Mouse (Mus musculus) MEL (cell line): Measurements from ENCODE around the gene Maml3. TPM values are rescaled to one million over a fixed set of nuclear protein-coding genes. Genes with fewer than 3 reads are reported as not detected.
A peak's percentile ranks its signal among the peaks of the same experiment; 100 is the strongest.

Experiments used
- DNase-seq: peaks from one replicate; pipeline ENCODE4 v3.0.0; 2011; ENCODE audit warnings: low read depth, low spot score
- H3K27ac ChIP-seq: 2 replicates; pipeline ENCODE4 v1.5.1; 2012; ENCODE audit warnings: low read depth, mild to moderate bottlenecking, control low read depth, low read length, moderate library complexity; ENCODE audit not compliant: control insufficient read depth
- H3K27me3 ChIP-seq, 2 experiments: fragments of 150-350 bp in 1 of 2; sonication (generic) in 1 of 2; 2 replicates each; pipeline ENCODE4 v1.6.1; 2012; ENCODE audit warnings: low read length in 2 of 2, mild to moderate bottlenecking in 2 of 2, improper control_type of control experiment in 1 of 2, moderate library complexity in 1 of 2; ENCODE audit not compliant: insufficient read depth in 2 of 2, control insufficient read depth in 1 of 2
- H3K36me3 ChIP-seq, 2 experiments: 2 replicates each; pipeline ENCODE4 v1.6.1; 2012 to 2014; ENCODE audit warnings: low read length in 2 of 2, improper control_type of control experiment in 1 of 2, inconsistent platforms in 1 of 2, mild to moderate bottlenecking in 1 of 2; ENCODE audit not compliant: insufficient read depth in 2 of 2, control insufficient read depth in 1 of 2
- H3K4me1 ChIP-seq, 2 experiments: fragments of 150-350 bp in 1 of 2; sonication (generic) in 1 of 2; 2 replicates each; pipeline ENCODE4 v1.6.1; 2012; ENCODE audit warnings: low read length in 2 of 2, improper control_type of control experiment in 1 of 2, mild to moderate bottlenecking in 1 of 2; ENCODE audit not compliant: insufficient read depth in 2 of 2, control insufficient read depth in 1 of 2
- H3K4me3 ChIP-seq, 2 experiments: fragments of 150-350 bp in 1 of 2; sonication (generic) in 1 of 2; 2 replicates each; pipeline ENCODE4 v1.5.1; 2012; ENCODE audit warnings: low read depth in 2 of 2, low read length in 2 of 2, mild to moderate bottlenecking in 2 of 2, moderate library complexity in 2 of 2, control low read depth in 1 of 2, improper control_type of control experiment in 1 of 2; ENCODE audit not compliant: control insufficient read depth in 1 of 2, insufficient read depth in 1 of 2
- H3K79me2 ChIP-seq: 2 replicates; pipeline ENCODE4 v1.6.1; 2012; ENCODE audit warnings: mild to moderate bottlenecking, low read length, moderate library complexity; ENCODE audit not compliant: control insufficient read depth, poor library complexity, insufficient read depth
- H3K9ac ChIP-seq: 2 replicates; pipeline ENCODE4 v1.6.1; 2012; ENCODE audit warnings: low read depth, mild to moderate bottlenecking, control low read depth, low read length, moderate library complexity; ENCODE audit not compliant: control insufficient read depth, poor library complexity, severe bottlenecking
- H3K9me3 ChIP-seq: fragments of 150-350 bp; sonication (generic); replicated peaks from 2 replicates; pipeline ENCODE4 v1.6.1; 2012; ENCODE audit warnings: mild to moderate bottlenecking, low read length, improper control_type of control experiment, moderate library complexity; ENCODE audit not compliant: insufficient read depth
- CHD1 ChIP-seq: IDR thresholded peaks from 2 replicates; pipeline ENCODE4 v1.6.1; 2012; ENCODE audit warnings: low read depth, mild to moderate bottlenecking, inconsistent platforms, low read length, improper control_type of control experiment
- CHD2 ChIP-seq: IDR thresholded peaks from 2 replicates; pipeline ENCODE4 v1.6.1; 2011; ENCODE audit warnings: low read length, improper control_type of control experiment
- CTCF ChIP-seq, 3 experiments: IDR thresholded peaks in 2 of 3; conservative IDR thresholded peaks in 1 of 3; 2 replicates each; pipeline ENCODE4 v1.5.1; 2011 to 2012; ENCODE audit warnings: low read length in 3 of 3, low read depth in 2 of 3, mild to moderate bottlenecking in 2 of 3, improper control_type of control experiment in 1 of 3, inconsistent platforms in 1 of 3, mixed read lengths in 1 of 3, moderate library complexity in 1 of 3; ENCODE audit not compliant: control insufficient read depth in 1 of 3, insufficient read depth in 1 of 3, poor library complexity in 1 of 3, severe bottlenecking in 1 of 3
- E2F4 ChIP-seq: IDR thresholded peaks from 2 replicates; pipeline ENCODE4 v1.6.1; 2011; ENCODE audit warnings: low read depth, low read length, improper control_type of control experiment, borderline replicate concordance
- EP300 ChIP-seq, 2 experiments: IDR thresholded peaks; 2 replicates each; pipeline ENCODE4 v1.6.1; 2011; ENCODE audit warnings: improper control_type of control experiment in 2 of 2, low read length in 2 of 2, low read depth in 1 of 2, mild to moderate bottlenecking in 1 of 2
- ETS1 ChIP-seq: IDR thresholded peaks from 2 replicates; pipeline ENCODE4 v1.6.1; 2012; ENCODE audit warnings: low read depth, mild to moderate bottlenecking, inconsistent platforms, low read length, improper control_type of control experiment, moderate library complexity
- GATA1 ChIP-seq: IDR thresholded peaks from 2 replicates; pipeline ENCODE4 v1.6.1; 2011; ENCODE audit warnings: low read depth, low read length, improper control_type of control experiment
- HCFC1 ChIP-seq: IDR thresholded peaks from 2 replicates; pipeline ENCODE4 v1.6.1; 2012; ENCODE audit warnings: low read depth, mild to moderate bottlenecking, inconsistent platforms, low read length, improper control_type of control experiment, moderate library complexity
- MAFK ChIP-seq: IDR thresholded peaks from 2 replicates; pipeline ENCODE4 v1.6.1; 2011; ENCODE audit warnings: low read depth, mild to moderate bottlenecking, low read length, improper control_type of control experiment, borderline replicate concordance
- MAZ ChIP-seq: IDR thresholded peaks from 2 replicates; pipeline ENCODE4 v1.6.1; 2012; ENCODE audit warnings: low read depth, mild to moderate bottlenecking, inconsistent platforms, low read length, improper control_type of control experiment
- MEF2A ChIP-seq: IDR thresholded peaks from 2 replicates; pipeline ENCODE4 v1.6.1; 2014; ENCODE audit warnings: low read depth, mild to moderate bottlenecking, inconsistent platforms, low read length, improper control_type of control experiment; ENCODE audit not compliant: poor library complexity, insufficient replicate concordance, severe bottlenecking; ENCODE audit errors: extremely low read depth
- MXI1 ChIP-seq: IDR thresholded peaks from 2 replicates; pipeline ENCODE4 v1.6.1; 2011; ENCODE audit warnings: mild to moderate bottlenecking, low read depth, low read length, improper control_type of control experiment
- MYB ChIP-seq: IDR thresholded peaks from 2 replicates; pipeline ENCODE4 v1.6.1; 2011; ENCODE audit warnings: mild to moderate bottlenecking, low read depth, low read length, improper control_type of control experiment
- MYC ChIP-seq: IDR thresholded peaks from 2 replicates; pipeline ENCODE4 v1.6.1; 2011; ENCODE audit warnings: low read depth, mild to moderate bottlenecking, low read length, improper control_type of control experiment, moderate library complexity
- NELFE ChIP-seq: IDR thresholded peaks from 2 replicates; pipeline ENCODE4 v1.6.1; 2011; ENCODE audit warnings: low read depth, low read length, improper control_type of control experiment
- POLR2A ChIP-seq, 2 experiments: IDR thresholded peaks; 2 replicates each; pipeline ENCODE4 v1.6.1; 2011 to 2012; ENCODE audit warnings: low read length in 2 of 2, mild to moderate bottlenecking in 2 of 2, control low read depth in 1 of 2, improper control_type of control experiment in 1 of 2, low read depth in 1 of 2, moderate library complexity in 1 of 2; ENCODE audit not compliant: control insufficient read depth in 1 of 2, insufficient read depth in 1 of 2, poor library complexity in 1 of 2
- POLR2AphosphoS2 ChIP-seq: IDR thresholded peaks from 2 replicates; pipeline ENCODE4 v1.6.1; 2011; ENCODE audit warnings: low read length, improper control_type of control experiment
- RAD21 ChIP-seq: IDR thresholded peaks from 2 replicates; pipeline ENCODE4 v1.6.1; 2011; ENCODE audit warnings: mild to moderate bottlenecking, low read depth, low read length, improper control_type of control experiment
- RCOR1 ChIP-seq: IDR thresholded peaks from 2 replicates; pipeline ENCODE4 v1.6.1; 2012; ENCODE audit warnings: low read depth, mild to moderate bottlenecking, inconsistent platforms, low read length, improper control_type of control experiment
- SIN3A ChIP-seq: IDR thresholded peaks from 2 replicates; pipeline ENCODE4 v1.6.1; 2012; ENCODE audit warnings: low read length, improper control_type of control experiment, inconsistent platforms
- SMC3 ChIP-seq: IDR thresholded peaks from 2 replicates; pipeline ENCODE4 v1.6.1; 2011; ENCODE audit warnings: low read depth, low read length, improper control_type of control experiment
- TAL1 ChIP-seq: IDR thresholded peaks from 2 replicates; pipeline ENCODE4 v1.6.1; 2012; ENCODE audit warnings: mild to moderate bottlenecking, inconsistent platforms, low read length, moderate library complexity, mixed read lengths
- USF1 ChIP-seq: IDR thresholded peaks from 2 replicates; pipeline ENCODE4 v1.6.1; 2014; ENCODE audit warnings: low read depth, mild to moderate bottlenecking, inconsistent platforms, low read length, improper control_type of control experiment, moderate library complexity
- USF2 ChIP-seq, 2 experiments: IDR thresholded peaks; 2 replicates each; pipeline ENCODE4 v1.6.1; 2011 to 2012; ENCODE audit warnings: improper control_type of control experiment in 2 of 2, low read length in 2 of 2, borderline replicate concordance in 1 of 2, inconsistent platforms in 1 of 2, low read depth in 1 of 2, mild to moderate bottlenecking in 1 of 2; ENCODE audit not compliant: insufficient read depth in 1 of 2
- ZC3H11A ChIP-seq: IDR thresholded peaks from 2 replicates; pipeline ENCODE4 v1.6.1; 2012; ENCODE audit warnings: low read depth, mild to moderate bottlenecking, inconsistent platforms, low read length, improper control_type of control experiment
- ZMIZ1 ChIP-seq: IDR thresholded peaks from 2 replicates; pipeline ENCODE4 v1.6.1; 2012; ENCODE audit warnings: low read depth, mild to moderate bottlenecking, inconsistent platforms, low read length, improper control_type of control experiment, moderate library complexity
- ZNF384 ChIP-seq: IDR thresholded peaks from 2 replicates; pipeline ENCODE4 v1.6.1; 2012; ENCODE audit warnings: low read depth, mild to moderate bottlenecking, inconsistent platforms, low read length, improper control_type of control experiment
- polyA plus RNA-seq, 2 experiments: library from polyadenylated mRNA; stranded (reverse) in 1 of 2; unstranded in 1 of 2; fragments of >175 nt in 1 of 2; fragments of >200 nt in 1 of 2; gene quantifications; 2 replicates each; pipeline versions ENCODE4 v1.2.1 to v1.2.4; 2012; ENCODE audit warnings: low replicate concordance in 2 of 2, low read depth in 1 of 2; ENCODE audit not compliant: insufficient read length in 2 of 2, insufficient read depth in 1 of 2, missing spikeins in 1 of 2
- total RNA-seq: library from RNA; depleted of rRNA; stranded (reverse); fragments of 300-350 nt; gene quantifications from 2 replicates; pipeline ENCODE4 v1.2.3, GENCODE M21; 2012

Gene Maml3
- total and polyA plus RNA-seq, 3 experiments: 2.0 to 4.1 TPM; not detected in 1

DNA sequence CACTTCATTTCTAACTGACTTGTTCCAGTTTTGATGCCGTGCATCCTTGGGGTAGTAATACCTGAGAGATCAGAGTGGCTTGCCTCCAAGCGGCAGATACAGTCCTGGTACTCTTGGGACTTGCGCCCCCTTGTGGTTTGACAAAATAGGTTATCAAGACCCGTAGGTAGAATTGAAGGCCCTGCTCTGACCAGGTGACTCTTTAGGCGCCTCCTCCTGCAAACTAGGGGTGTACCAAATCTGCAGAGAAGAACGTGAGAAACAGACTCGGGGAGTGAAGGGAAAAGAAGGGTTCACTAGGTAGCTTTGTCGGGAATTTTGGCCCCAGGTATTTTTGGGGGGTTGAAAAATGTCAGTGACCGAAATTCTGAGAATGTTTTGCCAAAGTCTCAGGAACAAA, 452.6 kb downstream of the Maml3 start:
- Histone ChIP-seq H3K27me3 (no peaks in the 10 kb centered on the region), H3K36me3 (no peaks in the 10 kb centered on the region; a peak in 1 of 4 replicates), H3K4me1 (peaks cover 0 to 2% of the 10 kb centered on the region in 2 experiments; a peak in 1 of 4 replicates), H3K27ac (0 out of 2 replicates have a peak overlapping the region, but pooled peaks have one; percentile 3), H3K4me3 (peak overlapping the region; percentile 19 to 43; a peak in 3 of 4 replicates), H3K9me3 (no peaks in the 10 kb centered on the region), H3K9ac (peak overlapping the region; percentile 49), H3K79me2 (no peaks in the 10 kb centered on the region)
- peak; percentile 84 for DNase-seq
- TF ChIP-seq POLR2AphosphoS2 (no peak), MXI1 (no peak), E2F4 (no peak), USF2 (IDR thresholded peaks at IDR 0.05; ENCODE audit: borderline replicate concordance in 1 of 2, insufficient read depth in 1 of 2, low read depth in 1 of 2, low read length in 2 of 2) (no peak), RCOR1 (no peak), ZC3H11A (peak; percentile 74), SIN3A (peak; percentile 31; the same call in 1 of the 2 replicates), CTCF (IDR thresholded peaks at IDR 0.05 in 2 of 3, conservative IDR thresholded peaks at IDR 0.05 in 1 of 3; ENCODE audit: control insufficient read depth in 1 of 3, insufficient read depth in 1 of 3, low read depth in 2 of 3, low read length in 3 of 3, poor library complexity in 1 of 3, severe bottlenecking in 1 of 3) (peak; percentile 69 to 95 (median 75)), ZMIZ1 (no peak), USF1 (peak; percentile 64), ETS1 (no peak), POLR2A (IDR thresholded peaks at IDR 0.05; ENCODE audit: control insufficient read depth in 1 of 2, insufficient read depth in 1 of 2, low read depth in 1 of 2, low read length in 2 of 2, poor library complexity in 1 of 2) (no peak), GATA1 (no peak), TAL1 (no peak), MAFK (no peak), MYC (no peak), CHD2 (no peak), NELFE (no peak), RAD21 (peak; percentile 79), CHD1 (no peak), ZNF384 (no peak), SMC3 (peak; percentile 93), MAZ (no peak)

GRCm38 (mm10) chr3:51651149-51651548, 453.7 kb downstream of the Maml3 start:
- H3K79me2 ChIP-seq: no peaks in the 10 kb centered on the region
- no peak overlapping the region for H3K27ac ChIP-seq
- no peaks in the 10 kb centered on the region; a peak in 1 of 4 replicates for H3K36me3 ChIP-seq
- no peak for DNase-seq
- H3K9me3 ChIP-seq: no peaks in the 10 kb centered on the region
- peaks cover 0 to 2% of the 10 kb centered on the region in 2 experiments; a peak in 1 of 4 replicates for H3K4me1 ChIP-seq
- H3K4me3 ChIP-seq: no peak overlapping the region
- no peaks in the 10 kb centered on the region for H3K27me3 ChIP-seq
- H3K9ac ChIP-seq: no peak overlapping the region
- peak; percentile 37 for TF ChIP-seq SMC3
- no peak for TF ChIP-seq MEF2A
- peak; percentile 17 to 46 (median 18); a peak in 3 of 6 replicates for TF ChIP-seq CTCF (IDR thresholded peaks at IDR 0.05 in 2 of 3, conservative IDR thresholded peaks at IDR 0.05 in 1 of 3; ENCODE audit: control insufficient read depth in 1 of 3, insufficient read depth in 1 of 3, low read depth in 2 of 3, low read length in 3 of 3, poor library complexity in 1 of 3, severe bottlenecking in 1 of 3)
- peak; percentile 22; the same call in 1 of the 2 replicates for TF ChIP-seq ZC3H11A
- TF ChIP-seq NELFE: no peak
- TF ChIP-seq ETS1: no peak
- no peak for TF ChIP-seq HCFC1
- TF ChIP-seq ZNF384: no peak
- no peak for TF ChIP-seq USF1
- no peak for TF ChIP-seq MYB
- TF ChIP-seq RCOR1: no peak
- no peak for TF ChIP-seq TAL1
- TF ChIP-seq EP300 (IDR thresholded peaks at IDR 0.05; ENCODE audit: low read depth in 1 of 2, low read length in 2 of 2): no peak
- TF ChIP-seq RAD21: peak; percentile 53
- TF ChIP-seq, all 39 proteins: peak for 4
